11 mouse cellular contexts compared by ENCODE assay signal in the genomic region with DNA sequence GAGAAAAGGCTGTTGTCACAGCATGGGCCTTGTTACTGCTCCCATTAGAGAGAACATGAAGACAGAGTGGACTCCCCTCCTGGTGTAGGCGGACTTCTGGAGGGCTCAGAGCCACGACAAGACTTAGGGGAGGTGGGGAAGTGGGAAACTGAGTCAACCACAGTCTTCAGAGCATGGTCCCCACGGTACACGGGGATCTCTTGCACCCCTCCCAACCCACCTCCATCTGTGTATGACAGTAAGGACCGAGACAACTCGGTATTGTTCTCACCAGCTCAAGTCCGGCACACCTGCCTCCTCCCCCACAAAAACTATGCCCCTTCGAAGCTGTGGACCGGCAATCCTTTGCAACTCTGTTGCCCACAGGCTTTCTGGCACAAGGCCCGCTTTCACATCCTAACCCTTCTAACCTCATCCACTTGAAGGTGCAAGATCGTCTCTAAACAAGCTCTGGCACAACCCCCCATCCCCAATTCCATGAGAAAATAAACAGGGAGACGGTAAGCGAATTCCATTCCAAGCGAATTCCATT. TPM values are rescaled to one million over a fixed set of nuclear protein-coding genes. Genes with fewer than 3 reads are reported as not detected.
DNase-seq lines count a peak whose midpoint lies in the region; ATAC-seq and TF ChIP-seq lines count a peak whose summit lies in the region.
"Had no signal": no experiment of that assay in that cellular context is flagged by ENCODE, and none has a peak within 500 bp of the region (broad histone marks: within the 10 kb centered on the region; RNA-seq: fewer than 3 reads in every experiment).

No protein-coding gene starts in this region.

- no peak for TF ChIP-seq CTCF in thymus, adult 2 months (IDR thresholded peaks at IDR 0.05; ENCODE audit: borderline replicate concordance, control insufficient read depth, extremely low read depth, insufficient read depth, low read length, poor library complexity)

- no peaks in the 10 kb centered on the region for H3K9me3 ChIP-seq in limb, embryonic 12.5 days
- no peaks in the 10 kb centered on the region for H3K9me3 ChIP-seq in stomach, embryonic 15.5 days

- peak; percentile 25 to 27 for DNase-seq in cerebellum, postnatal 10 days
- peak; percentile 60 to 69 for DNase-seq in kidney, postnatal 4 days
- no peak for DNase-seq in kidney, adult 11 months
- no peak for DNase-seq in adrenal gland, postnatal 10 days
- DNase-seq in thymus, adult 2 months = no peak

- H3K9ac ChIP-seq in limb, embryonic 12.5 days (replicated peaks) = no peak overlapping the region; the same call in 1 of the 2 replicates
- H3K9ac ChIP-seq in stomach, embryonic 15.5 days = no peak overlapping the region

- H3K27me3 ChIP-seq in limb, embryonic 12.5 days = peaks cover 36% of the 10 kb centered on the region
- no peaks in the 10 kb centered on the region for H3K27me3 ChIP-seq in stomach, embryonic 15.5 days (replicated peaks)
- H3K27me3 ChIP-seq in thymus, adult 2 months (ENCODE audit: control insufficient read depth, insufficient read depth, low read length) = no peaks in the 10 kb centered on the region
- H3K27me3 ChIP-seq: Patski had no signal

- H3K27ac ChIP-seq in limb, embryonic 12.5 days = 0 out of 2 replicates have a peak overlapping the region, but pooled peaks have one; percentile 17
- H3K27ac ChIP-seq in stomach, embryonic 15.5 days = peak overlapping the region; percentile 60; the same call in 1 of the 2 replicates
- H3K27ac ChIP-seq in thymus, adult 2 months (ENCODE audit: control insufficient read depth, insufficient read depth, low read length) = no peak overlapping the region
- H3K27ac ChIP-seq: macrophage had no signal

- 14% methylated on average over 14 of the region's 14 CpGs for WGBS in limb, embryonic 12.5 days
- 26% methylated on average over 14 of the region's 14 CpGs for WGBS in stomach, embryonic 15.5 days
- WGBS in thymus, adult 2 months = 36% methylated on average over 14 of the region's 14 CpGs

- H3K36me3 ChIP-seq in limb, embryonic 12.5 days = no peaks in the 10 kb centered on the region
- no peaks in the 10 kb centered on the region for H3K36me3 ChIP-seq in stomach, embryonic 15.5 days
- H3K36me3 ChIP-seq in thymus, adult 2 months (ENCODE audit: control insufficient read depth, insufficient read depth, low read length) = no peaks in the 10 kb centered on the region

- H3K4me2 ChIP-seq in limb, embryonic 12.5 days = peak overlapping the region; percentile 53
- peak overlapping the region; percentile 41 for H3K4me2 ChIP-seq in stomach, embryonic 15.5 days

- H3K4me1 ChIP-seq in limb, embryonic 12.5 days (replicated peaks) = peaks cover 40% of the 10 kb centered on the region
- peaks cover 23% of the 10 kb centered on the region for H3K4me1 ChIP-seq in stomach, embryonic 15.5 days
- H3K4me1 ChIP-seq in thymus, adult 2 months (replicated peaks; ENCODE audit: control insufficient read depth, insufficient read depth, low read length) = no peaks in the 10 kb centered on the region

- H3K4me3 ChIP-seq in limb, embryonic 12.5 days (replicated peaks) = peak overlapping the region; percentile 23
- H3K4me3 ChIP-seq in stomach, embryonic 15.5 days (replicated peaks) = peak overlapping the region; percentile 8; the same call in 1 of the 2 replicates
- H3K4me3 ChIP-seq in thymus, adult 2 months (ENCODE audit: control insufficient read depth, insufficient read depth, low read length) = no peak overlapping the region
- H3K4me3 ChIP-seq: erythroblast, embryonic 14.5 days had no signal

- no peak for ATAC-seq in cerebellum, adult (ENCODE audit: insufficient number of reproducible peaks, low FRiP score, low TSS enrichment)
- no peak for ATAC-seq in limb, embryonic 12.5 days (ENCODE audit: insufficient number of reproducible peaks, insufficient read depth, low FRiP score, low TSS enrichment, low read depth)
- ATAC-seq in stomach, embryonic 15.5 days (ENCODE audit: insufficient read depth, low FRiP score, low read depth) = no peak
- ATAC-seq: Patski had no signal

- no peak for TF ChIP-seq POLR2A in thymus, adult 2 months (IDR thresholded peaks at IDR 0.05; ENCODE audit: control insufficient read depth, extremely low read depth, insufficient read depth, low read length, poor library complexity)

RNA-seq across cellular contexts. Expression of gene Cyp1b1, which starts 13.3 kb away (rescaled TPM):
- 3.6 and 3.8 TPM in 2 replicates for polyA plus RNA-seq in limb, embryonic 12.5 days (2016; fragmentation: Nextera tagmentation; extraction: Ambion mirVana)
- polyA plus RNA-seq in stomach, embryonic 15.5 days (2015; fragmentation: Nextera tagmentation; extraction: Ambion mirVana) = 7.7 and 9.1 TPM in 2 replicates
- total RNA-seq in adrenal gland, postnatal 10 days (2021) = 10 to 100 TPM; 21.3 to 27.9 TPM
- 12.2 and 14.1 TPM in 2 replicates for polyA plus RNA-seq in thymus, adult 2 months (2012; rRNA removed)
- polyA plus RNA-seq: erythroblast, embryonic 14.5 days had no signal

Comparison
In these comparisons a context has a peak if more than half of its experiments do, and no peak if none do; other contexts are left out.
1. DNase-seq: peak in cerebellum, postnatal 10 days (2 of 2) and kidney, postnatal 4 days (2 of 2); none in kidney, adult 11 months (single experiment), adrenal gland, postnatal 10 days (single experiment) and thymus, adult 2 months (single experiment).